Mouse (Mus musculus): ENCODE results near the gene Iqschfp.

DNA sequence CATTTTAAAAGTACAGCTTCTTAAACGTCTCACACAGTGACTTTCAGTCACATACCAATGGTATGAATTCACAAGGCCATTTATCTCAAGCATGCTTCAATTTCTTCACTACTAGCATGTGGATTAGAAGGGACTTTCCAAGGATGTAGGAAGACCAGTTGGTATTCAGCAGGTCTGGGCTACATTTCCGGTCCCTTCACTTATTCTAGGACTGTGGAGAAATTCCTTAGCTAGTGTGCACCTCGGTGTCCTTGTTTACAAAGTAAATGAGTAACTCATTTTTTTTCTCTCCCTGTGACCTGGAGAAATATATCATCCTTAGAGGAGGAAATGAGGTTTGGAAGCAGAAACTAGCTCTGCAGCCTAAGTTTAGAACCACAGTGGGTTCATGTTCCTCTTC is 578.0 kb downstream of the Iqschfp start:
- TF ChIP-seq CTCF (IDR thresholded peaks at IDR 0.05) (no peak), EP300 (IDR thresholded peaks at IDR 0.05) (no peak)

Measured in lung, postnatal 0 days (tissue).